In genomic region chr10:96044216-96044615, GRCm38 (mm10) we compare ENCODE assay signal across 15 mouse cellular contexts.
"Had no signal": no experiment of that assay in that cellular context is flagged by ENCODE, and none has a peak within 500 bp of the region (broad histone marks: within the 10 kb centered on the region; RNA-seq: fewer than 3 reads in every experiment).

No protein-coding gene starts in this region.

- ATAC-seq: liver, postnatal 0 days; midbrain, embryonic 16.5 days had no signal

- H3K27me3 ChIP-seq: kidney, embryonic 15.5 days; limb, embryonic 12.5 days; liver, embryonic 13.5 days; lung, embryonic 15.5 days; megakaryocyte, embryonic 14.5 days; midbrain, embryonic 12.5 days had no signal

- DNase-seq: kidney, postnatal 14 days; liver; liver, embryonic 13.5 days; liver, postnatal 0 days; lung, postnatal 14 days; right cerebral cortex, postnatal 25 days; thymus, postnatal 4 days had no signal

- H3K9ac ChIP-seq: kidney, embryonic 15.5 days; limb, embryonic 12.5 days; liver, embryonic 13.5 days; liver, postnatal 0 days; lung, embryonic 15.5 days; midbrain, embryonic 12.5 days had no signal

- H3K4me3 ChIP-seq: kidney, embryonic 15.5 days; limb, embryonic 12.5 days; liver, embryonic 13.5 days; lung, embryonic 15.5 days; megakaryocyte, embryonic 14.5 days; midbrain, embryonic 12.5 days had no signal

- H3K4me2 ChIP-seq: kidney, embryonic 15.5 days; limb, embryonic 12.5 days; liver, embryonic 13.5 days; lung, embryonic 15.5 days; midbrain, embryonic 12.5 days had no signal

- H3K4me1 ChIP-seq: lung, embryonic 15.5 days; midbrain, embryonic 12.5 days had no signal

- H3K9me3 ChIP-seq: kidney, embryonic 15.5 days; limb, embryonic 12.5 days; liver, embryonic 13.5 days; lung, embryonic 15.5 days; megakaryocyte, embryonic 14.5 days; midbrain, embryonic 12.5 days had no signal

- H3K27ac ChIP-seq: kidney, embryonic 15.5 days; limb, embryonic 12.5 days; liver, embryonic 13.5 days; lung, embryonic 15.5 days; macrophage; midbrain, embryonic 12.5 days; stomach, postnatal 0 days had no signal
